Mouse (Mus musculus) thymus, postnatal 36 days (tissue): ENCODE measurements at regions not wholly inside any gene's neighbourhood (a gene's known extent, or its start where the extent isn't known, plus 50 kb on each side); places are given as distances from the start of the nearest gene placed in this dataset.
"Not testable (repeated sequence)": the region's sequence is repeated elsewhere in the genome, so short reads cannot be mapped to it uniquely, and the experiment has no call there.

Source experiments
- DNase-seq, 2 experiments: peaks; one replicate each; pipeline ENCODE4 v3.0.0; 2022; ENCODE audit warnings: mixed read lengths in 2 of 2

DNA sequence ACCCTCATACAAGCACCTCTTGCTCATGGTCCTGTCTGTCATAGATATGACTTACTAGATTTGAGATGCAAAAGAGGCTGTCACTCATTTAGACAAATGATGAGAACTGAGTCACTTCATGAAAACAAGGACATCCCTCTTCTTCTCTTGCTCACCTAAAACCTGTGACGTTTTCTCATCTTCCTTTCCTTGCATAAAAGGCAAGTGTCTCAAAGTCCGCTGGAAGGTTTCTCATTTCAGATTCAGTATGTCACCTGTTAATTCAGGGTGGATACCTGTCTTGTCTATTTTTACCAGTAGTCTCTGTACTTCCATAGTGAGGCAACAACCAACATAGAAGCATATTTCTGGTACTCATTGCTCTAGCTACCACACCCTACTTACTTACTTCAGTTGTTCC lies 325.6 kb downstream of the Car8 start:
- no peak for DNase-seq

DNA sequence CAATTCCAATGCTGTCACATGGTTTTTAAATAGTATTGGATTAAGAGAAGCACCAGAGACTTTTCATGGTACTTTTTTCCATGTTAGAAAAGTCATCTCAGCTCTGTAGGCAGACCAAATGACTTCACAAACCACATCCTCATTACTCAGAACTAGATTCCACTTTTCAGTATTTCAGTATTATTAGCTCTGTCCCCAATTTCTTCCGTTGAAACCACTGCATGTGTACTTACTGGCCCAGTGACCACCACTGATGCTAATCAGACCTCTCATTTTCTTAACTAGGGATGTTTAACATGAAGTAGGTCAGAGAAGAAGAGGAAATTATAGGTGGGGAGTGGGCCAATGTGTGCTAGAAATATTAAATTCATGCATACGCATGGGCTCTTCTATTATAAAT lies 326.2 kb downstream of the Car8 start:
- no peak for DNase-seq

DNA sequence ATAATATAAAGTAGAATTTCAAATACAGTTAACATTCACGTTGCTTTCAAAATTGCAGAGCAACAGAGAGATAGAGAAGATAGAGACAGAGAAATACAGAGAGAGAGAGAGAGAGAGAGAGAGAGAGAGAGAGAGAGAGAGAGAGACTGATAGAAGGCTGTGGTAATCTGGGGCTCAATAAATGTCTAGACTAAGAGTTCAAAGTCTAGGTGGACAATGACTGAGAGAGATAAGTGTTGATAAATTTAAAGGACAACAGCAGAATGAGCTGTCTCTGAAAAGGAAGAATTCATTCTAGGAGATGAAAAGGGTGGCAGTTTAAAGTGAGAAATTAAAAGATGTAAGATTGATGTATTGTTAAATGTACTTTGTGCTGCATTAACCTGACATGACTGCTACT lies 335.7 kb downstream of the Car8 start:
- no peak for DNase-seq

DNA sequence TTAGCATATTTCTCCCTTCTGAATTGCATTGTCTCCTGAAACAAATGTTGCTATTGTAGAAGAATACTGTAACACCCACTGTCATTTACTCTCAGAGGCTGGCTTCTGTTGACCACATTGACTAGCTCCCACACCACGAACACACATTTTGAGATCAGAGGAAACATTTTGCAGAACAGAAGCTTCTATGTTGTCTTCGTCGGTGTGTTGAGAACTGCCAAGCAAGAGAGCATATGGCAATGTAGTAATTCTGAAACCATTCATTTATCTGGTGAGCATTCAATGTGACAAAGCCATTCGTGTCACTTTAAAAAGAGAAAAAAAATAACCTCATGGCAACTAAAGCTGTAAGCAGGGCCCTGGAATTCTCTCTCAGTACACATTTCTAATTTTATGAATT lies 343.9 kb downstream of the Car8 start:
- DNase-seq: no peak

DNA sequence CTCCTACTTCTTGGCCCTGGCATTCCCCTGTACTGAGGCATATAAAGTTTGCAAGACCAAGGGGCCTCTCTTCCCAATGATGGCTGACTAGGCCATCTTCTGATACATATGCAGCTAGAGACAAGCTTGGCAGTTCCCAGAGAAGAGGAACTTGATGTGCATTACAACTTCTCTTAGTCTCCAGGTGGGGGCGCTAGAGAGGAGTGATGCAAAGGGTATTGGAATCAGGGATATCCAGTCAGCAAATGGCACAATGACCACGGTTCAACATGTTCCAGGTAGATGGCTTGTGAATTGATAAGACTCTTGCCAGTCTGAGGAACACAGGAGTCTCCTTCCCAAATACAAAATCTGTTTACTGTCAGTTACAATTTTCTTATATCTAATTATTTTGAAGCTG lies 347.7 kb downstream of the Car8 start:
- no peak for DNase-seq

DNA sequence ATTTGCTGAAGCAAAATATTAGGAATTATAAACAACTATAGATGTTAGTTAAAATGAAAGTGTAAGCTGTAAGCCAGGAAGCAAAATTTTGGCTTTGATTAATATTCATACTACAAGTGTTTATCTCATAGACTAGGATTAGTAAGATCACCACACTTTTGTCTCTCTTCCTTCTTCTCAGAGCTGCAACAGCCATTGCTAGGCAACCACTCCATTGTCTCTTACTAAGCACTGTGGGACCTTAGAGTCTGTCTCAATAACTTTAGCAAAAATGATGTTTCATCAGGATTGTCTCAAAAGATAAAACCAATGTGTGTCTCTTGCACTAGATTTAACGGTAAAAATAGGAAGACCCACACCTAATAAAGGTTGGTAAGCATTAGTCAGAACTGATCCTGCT lies 384.3 kb downstream of the Car8 start:
- DNase-seq: no peak

DNA sequence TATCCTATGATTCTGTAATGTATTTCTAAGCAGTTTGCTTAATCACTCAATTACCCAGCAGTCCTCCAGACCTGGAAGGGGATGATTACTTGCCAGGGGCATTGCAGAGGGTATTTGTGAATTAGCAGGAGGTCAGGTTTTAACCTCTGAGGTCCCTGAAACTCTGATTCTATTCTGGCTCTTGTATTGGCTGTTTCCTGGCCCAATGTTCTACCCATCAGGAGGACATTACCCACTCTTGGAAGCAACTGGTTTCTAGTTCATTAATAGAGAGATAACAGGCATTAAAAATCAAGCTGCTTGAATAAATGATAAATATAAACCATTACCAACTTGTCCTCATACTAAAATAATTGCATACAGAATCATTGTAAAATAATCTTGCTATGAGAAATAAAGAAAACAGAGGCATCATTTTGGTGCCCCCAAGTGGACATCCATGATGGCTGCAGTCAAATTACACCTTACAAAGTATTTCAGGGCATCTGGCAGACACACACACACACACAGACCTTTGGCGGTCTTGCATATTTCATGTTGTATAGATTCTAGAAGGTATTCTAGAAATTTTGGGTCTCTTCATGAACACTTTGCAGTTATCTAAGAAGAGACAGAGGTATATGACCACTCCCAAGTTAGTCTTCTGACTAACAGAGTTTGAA lies 385.6 kb downstream of the Car8 start:
- peak; percentile 28 to 40 for DNase-seq

DNA sequence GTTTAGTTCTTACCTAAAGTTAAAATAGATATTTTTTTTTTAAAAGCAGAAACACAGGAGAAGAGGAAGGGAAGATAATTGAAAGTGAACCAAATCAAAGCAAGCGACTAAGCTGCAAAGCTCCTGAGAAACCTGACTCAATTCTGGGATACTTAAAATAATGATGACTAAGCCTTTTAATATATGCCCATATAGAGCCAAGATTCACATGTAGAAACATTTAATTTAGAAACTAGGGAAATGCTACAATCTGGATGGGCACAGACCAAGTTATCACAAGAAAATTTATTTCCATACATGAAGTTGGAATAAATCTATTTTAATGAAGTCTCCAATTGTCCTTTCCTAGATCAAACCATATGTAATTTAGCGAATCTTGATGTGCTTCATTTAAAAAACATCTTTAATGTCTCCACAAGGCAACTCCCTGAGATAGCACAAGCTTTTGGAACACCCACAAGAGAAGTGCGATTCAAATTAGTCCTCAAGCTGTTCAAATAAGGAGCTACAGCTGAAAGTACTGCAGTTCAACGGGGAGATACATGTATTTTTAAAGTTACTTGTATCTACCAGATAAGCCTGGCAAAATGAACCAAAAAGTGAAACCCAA lies 386.7 kb downstream of the Car8 start:
- DNase-seq: no peak

DNA sequence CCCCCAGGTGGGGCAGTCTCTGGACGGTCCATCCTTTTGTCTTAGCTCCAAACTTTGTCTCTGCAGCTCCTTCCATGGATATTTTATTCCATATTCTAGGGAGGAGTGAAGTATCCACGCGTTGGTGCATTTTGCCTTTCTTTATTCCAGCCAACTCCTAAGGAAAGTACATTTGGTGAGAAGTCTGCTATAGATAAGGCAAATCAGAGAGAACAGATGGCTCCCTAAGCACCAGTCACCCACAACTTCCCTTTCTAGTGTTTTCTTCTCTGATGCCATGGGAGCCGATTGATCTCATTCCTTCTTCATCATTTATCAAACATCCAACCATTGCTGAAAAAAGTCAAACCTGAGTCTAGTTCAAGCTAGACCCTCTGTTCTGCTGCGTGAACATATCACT lies 391.4 kb downstream of the Car8 start:
- DNase-seq: no peak

DNA sequence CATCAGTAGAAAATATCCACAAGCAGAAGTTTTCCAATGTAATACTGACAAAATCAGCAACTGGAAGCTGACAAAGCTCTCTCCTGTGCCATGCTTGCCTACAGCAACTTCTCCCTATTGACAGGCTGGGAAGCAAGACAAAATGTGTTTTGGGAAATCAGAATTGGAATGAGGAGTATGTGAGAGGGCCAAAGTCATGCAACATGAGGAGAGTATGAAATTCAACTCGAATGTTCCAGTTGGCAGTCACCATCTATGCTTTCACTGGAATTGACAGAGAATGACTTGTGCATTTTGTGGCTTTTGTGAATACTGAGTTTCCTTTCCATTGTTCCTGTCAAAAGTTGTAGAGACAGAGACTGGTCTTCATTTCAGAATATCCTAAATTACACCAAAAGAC lies 409.7 kb downstream of the Car8 start:
- DNase-seq: no peak

DNA sequence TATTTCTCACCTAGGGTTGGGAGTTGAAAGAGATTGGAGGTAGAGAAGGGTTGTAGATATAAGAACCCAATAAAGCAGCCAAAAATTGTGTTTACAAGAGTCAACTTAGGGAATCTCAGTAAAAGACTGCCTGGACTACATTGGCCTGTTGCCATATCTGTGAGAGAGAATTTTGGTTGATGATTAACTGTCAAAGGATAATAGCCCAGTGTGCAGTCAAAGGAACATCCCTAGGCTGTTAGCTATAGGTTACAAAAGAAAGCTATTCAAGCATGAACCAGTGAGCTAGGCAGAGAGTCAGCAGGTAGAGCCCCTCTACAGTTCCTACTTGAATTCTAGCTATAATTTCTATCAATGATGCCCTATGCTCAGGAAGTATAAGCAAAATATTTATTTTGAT lies 419.0 kb downstream of the Car8 start:
- DNase-seq: no peak

DNA sequence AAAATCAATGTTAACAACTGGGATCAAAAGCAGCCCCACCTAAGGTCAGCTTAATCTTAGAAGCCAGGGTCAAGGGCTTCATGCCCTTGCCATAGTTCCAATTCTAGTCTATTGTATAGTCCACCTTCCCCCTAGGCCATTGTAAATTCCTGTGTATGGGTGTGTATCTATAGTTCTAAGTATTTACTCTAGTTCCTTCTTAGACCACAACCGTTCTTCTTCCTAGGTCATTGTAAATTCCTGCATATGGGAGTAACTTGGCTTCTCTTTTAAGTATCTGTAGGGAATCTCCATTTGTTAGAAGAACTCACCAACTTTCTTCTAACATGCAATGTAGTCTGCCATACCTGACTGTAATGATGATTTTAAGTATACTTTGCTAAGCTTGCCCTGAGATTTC lies 461.1 kb downstream of the Car8 start:
- DNase-seq: not testable (repeated sequence)

DNA sequence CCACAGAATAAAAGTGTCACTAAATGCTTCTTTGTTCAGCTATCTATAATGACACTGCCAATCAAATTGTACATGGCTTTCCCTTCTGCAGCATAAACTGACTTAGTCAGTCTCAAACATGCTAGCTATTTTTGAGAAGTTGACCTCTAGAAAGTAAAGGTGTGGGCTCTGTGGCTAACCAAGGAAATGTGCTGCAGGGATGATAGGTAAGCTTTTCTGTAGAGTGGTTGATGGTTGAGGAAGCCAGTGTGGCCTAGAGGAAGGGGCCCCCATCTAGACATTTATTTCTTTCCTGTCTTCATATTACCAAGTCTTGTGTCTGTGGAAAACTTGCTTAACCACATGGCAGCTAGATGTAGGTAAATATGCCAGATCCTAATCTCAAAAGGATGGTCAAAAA lies 483.4 kb downstream of the Car8 start:
- DNase-seq: no peak

DNA sequence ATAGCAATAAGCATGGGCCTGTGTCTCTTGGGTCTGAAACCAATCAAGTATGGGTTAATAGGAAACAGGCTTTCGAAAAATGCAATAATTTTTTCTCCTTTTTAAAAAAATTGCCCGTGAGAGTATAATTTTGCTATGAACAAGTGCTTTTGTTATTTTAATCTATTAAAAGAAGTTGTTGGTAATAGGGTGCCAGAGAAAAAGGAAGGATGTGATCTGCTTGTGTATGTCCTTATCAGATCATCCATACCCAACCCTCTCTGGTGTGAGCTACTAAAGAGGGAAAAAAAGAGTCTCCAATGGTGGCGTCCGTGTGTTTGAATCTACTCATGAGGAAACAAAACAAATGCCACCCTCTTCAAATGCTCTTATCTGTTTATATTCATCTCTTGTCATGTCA lies 484.9 kb downstream of the Car8 start:
- no peak for DNase-seq

DNA sequence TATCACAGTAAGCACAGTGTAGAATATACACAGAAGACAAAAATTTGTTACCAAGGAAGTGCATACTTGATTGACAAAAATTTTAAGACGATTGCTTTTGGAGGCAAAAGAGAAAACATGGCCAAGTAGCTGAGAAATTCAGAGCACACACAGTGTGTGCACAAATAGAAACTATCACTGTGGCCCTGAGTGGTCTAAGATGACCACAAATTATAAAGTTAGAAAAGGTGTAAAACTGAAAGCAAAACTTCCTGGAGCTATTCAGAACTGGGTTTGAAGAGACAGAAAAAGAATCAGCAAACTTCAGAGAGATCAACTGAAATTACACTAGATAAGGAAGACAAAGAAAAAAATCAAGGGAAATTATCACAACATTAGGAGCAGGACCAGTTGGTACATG lies 487.6 kb downstream of the Car8 start:
- DNase-seq: no peak

DNA sequence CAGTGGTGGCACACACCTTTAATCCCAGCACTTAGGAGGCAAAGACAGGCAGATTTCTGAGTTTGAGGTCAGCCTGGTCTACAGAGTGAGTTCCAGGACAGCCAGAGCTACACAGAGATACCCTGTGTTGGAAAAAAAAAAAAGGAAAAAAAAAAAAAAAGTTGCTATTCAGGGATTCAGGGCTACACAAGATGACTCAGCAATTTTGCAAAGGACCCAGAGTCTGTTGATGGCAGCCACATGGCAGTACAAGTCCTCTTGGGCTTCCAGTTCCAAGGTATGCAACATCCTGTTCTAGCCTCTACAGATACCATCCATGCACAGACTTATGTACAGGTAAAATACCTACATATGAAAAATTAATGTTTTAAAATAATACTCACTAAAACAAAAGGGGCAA lies 515.9 kb downstream of the Car8 start:
- DNase-seq: no peak

DNA sequence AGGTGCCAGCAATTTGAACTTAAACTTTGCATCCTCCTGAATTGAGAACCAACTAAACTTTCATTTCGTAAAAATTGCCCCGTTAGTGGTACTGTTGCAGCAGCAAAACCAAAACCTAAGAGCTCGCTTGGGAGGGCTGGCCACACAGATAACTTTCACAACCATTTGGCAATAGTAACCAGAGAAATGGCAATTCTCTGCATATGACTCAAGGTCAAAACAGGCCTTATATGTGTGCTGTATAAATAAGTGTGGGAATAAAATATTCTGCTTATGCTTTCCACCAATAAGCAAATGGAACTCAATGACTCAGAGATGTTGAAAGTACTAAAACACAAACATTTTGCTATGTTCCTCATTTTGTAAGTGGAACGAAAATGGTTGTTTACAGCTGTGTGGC lies 550.3 kb downstream of the Car8 start:
- no peak for DNase-seq

DNA sequence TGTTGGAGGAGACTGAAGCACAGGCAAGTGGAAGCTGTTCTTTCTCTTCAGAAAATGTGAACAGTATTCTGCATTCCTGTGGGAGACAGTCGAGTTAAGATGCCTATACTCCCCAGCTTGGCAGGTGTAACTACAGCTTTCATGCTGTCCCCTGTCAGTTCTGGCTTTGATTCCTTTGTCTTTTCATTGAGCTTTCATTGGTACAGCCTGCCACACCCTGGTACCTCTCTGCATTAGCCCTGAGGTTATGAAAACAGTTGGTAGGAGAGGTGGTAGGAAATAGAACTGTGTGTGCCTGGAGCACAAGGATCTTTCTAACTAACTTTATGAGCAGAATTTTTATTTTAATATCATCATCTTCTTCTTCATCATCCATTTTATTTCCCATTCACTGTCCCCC lies 551.6 kb downstream of the Car8 start:
- peak; percentile 28 to 38 for DNase-seq

DNA sequence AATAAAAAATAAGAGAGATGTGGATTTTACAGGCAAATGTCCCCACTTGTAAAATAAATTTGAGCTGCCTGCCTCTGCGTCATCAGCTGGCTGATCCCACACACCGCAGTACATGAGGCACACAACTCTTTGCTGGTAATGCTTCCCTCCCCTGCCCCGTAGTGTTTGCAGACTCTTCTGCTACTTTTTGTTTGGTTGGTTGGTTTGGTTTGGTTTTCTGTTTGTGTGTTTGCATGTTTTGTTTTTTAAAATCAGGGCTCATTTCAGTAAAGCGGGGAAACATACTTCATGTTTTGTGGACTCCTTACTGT lies 568.1 kb downstream of the Car8 start:
- DNase-seq: no peak

DNA sequence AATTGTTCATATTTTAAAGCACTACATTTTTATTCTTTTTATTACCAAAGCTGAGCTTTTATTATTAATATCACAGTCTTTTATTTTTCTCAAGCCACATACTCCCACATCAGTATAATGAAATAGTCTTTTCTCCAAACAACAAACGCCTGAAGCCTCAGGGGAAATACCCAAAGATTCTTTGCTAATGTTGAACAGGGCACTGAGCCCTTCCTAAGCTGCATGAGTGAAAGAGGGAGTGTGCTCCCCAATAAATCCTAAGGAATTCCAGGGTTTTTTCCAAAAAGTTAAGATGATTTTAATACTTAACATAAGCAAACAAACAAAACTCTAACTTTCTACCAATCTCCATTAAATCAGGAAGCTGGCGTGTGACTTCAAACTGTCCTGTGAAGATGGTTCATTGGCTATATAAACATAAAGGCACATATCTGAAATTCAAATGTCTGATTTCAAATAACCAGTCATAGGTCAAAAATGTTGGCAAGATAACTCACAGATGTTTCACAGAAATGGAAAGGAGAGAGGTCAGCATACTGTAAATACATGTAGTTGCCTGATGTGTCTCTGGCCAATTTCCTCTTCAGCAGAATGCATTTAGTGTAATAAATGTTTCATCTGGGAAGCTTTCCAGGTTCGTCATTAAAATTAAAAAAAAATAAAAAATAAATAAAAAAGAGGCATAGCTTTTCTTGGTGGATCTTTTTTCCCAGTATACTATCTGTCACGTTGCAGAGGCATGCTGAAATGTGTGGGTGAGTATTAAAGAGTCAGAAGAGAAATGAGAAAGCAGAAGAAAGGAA lies 568.6 kb downstream of the Car8 start:
- DNase-seq: no peak

DNA sequence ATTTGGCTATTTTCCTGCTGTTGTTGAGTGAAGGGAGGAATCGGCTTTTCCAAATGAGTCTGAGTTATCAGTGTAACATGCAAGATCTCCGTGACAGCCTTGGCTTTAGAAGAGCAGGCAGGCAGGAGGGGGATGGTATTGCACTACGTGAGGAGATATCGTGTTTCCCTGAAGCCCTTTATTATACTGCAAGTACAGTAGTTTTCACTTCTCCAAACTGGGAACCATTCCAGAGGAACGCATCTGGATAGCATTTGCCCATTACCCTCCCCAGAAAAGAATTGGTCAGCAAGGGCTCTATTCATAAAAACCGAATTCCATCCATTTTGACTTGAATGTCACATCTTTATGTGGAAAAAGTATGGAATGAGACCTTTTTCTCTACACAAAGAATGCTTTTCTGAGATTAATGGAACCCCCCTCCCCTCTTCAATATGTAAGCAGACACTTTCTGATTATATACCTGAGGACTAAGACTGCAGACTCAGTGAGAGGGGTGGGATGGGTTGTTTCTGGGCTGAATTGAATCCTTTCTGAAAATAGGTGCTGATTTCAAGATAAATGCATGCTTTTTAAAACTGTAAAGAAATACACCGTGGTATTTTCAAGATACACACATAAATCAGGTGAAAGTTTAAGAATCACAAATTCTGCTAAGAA lies 571.8 kb downstream of the Car8 start:
- DNase-seq: no peak

DNA sequence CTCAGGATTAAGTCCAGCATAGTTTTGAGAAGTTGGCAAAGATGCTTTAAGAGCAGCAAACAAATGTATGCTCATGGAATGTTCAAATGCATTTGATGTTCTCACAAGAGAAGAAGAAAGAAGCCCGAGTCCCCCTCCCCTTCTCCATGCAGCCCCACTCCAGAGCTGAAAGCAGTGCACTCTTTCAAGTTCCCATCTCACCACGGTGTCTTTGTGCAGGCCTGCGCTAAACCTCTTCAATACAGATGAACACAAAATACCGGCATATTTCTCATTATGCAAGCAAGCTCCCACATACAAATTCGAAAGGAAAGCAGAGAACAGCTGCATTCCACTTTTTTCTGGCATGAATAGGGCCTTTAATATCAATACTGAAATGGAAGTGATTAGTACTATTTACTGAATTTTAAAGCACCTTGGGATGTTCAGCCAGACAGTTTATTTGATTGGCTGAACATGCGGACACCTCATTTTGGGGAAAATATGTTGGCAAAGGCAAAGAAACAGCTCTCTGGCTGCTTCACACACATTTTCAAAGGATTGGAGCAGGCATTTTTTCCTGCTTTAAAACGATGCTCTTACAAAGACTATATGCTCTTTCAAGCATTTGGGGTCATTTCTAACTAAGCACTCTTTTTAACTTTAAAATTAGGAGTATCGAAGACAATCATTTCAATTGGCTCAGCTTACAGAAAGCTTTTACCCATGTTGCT lies 595.8 kb downstream of the Car8 start:
- no peak for DNase-seq

DNA sequence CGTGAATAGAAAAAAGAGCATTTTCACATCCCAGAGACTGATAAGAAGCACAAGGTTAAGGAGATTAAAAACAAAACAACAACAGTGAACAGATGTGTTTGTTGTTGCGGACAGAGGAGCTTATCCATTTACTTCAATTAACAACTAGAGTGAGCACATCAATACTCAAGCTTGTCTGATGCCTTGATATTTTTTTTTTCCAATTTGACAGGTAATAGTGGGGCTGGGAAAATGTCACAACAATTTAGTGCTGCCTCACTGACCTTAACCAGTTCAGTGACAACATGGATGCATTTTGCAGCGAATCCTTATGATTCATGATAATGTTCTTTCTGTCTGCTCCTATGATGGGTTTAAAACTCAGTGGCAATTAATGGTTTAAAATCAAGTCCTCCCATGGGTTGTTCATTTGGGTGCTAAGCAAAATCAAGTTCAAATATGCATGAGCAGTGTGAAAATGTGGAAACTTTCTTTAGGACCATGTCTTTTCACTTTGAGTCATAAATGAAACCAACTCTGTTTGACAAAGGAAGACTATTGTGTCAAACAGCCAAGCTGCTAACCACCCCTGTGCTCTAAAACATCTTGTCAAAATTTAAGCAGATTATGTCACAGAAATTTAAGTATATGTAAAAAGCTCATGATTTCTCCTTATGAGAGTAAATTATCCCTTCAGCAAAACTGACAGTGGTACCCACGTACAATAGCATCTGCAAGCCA lies 641.0 kb downstream of the Car8 start:
- DNase-seq: no peak
